Mouse (Mus musculus) NIH3T3 (cell line): ENCODE data around the gene Gm3526.
"Not testable (repeated sequence)": the region's sequence is repeated elsewhere in the genome, so short reads cannot be mapped to it uniquely, and the experiment has no call there.

ENCODE experiments used
- DNase-seq: peaks from one replicate; pipeline ENCODE4 v3.0.0-alpha.2; 2012; ENCODE audit warnings: low read depth

Gene Gm3526

GRCm38 (mm10) chr14:5260480-5260879 is at the start of gene Gm3526:
Gene Gm3526 (minus strand): TSS chr14:5260580.
- DNase-seq = not testable (repeated sequence)
